Mouse (Mus musculus) thymus, postnatal 10 days (tissue): ENCODE measurements at regions not wholly inside any gene's neighbourhood (a gene's known extent, or its start where the extent isn't known, plus 50 kb on each side); places are given as distances from the start of the nearest gene placed in this dataset.
"Not testable (repeated sequence)": the region's sequence is repeated elsewhere in the genome, so short reads cannot be mapped to it uniquely, and the experiment has no call there.

Experiments
- DNase-seq, 2 experiments: peaks; one replicate each; pipeline ENCODE4 v3.0.0; 2021; ENCODE audit warnings: low spot score in 2 of 2

DNA sequence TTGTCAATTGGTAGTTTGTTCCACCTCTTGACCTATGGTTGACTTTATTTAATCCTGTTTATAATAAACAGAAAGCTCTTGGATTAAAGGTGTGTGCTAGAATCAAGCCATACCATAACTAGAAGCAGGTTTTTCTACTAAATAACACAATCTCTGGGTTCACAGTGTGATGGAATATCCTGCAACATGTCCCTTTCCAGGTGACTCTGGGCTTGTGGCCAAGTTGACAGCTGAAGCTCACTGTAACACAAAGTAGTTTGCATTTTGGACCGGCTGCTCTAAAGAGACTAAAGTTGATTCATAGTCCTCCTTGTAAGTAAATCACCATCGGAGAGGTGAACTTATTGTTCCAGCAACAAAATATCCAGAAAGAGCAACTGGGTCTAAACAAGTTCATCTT lies 149.3 kb upstream of the Kctd3 start:
- DNase-seq, result no peak

DNA sequence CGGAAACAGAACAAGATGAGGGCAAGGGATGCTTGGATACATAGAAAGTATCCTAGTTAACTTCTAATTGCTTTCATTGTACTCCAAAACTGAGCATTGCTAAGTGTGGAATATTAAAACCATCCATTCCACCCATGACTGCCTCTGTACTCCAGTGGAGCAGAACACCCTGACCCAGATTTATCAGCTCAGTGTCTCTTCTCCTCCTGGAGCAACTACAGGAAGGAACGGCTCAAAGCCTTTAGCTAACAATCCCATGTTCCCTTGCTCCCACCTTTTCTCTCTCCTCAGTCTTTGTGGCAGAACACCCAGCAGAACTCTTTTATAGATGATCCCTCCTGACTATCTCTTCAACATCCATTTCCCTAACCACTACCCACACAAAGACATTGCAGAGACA lies 146.7 kb upstream of the Kctd3 start:
- no peak for DNase-seq

DNA sequence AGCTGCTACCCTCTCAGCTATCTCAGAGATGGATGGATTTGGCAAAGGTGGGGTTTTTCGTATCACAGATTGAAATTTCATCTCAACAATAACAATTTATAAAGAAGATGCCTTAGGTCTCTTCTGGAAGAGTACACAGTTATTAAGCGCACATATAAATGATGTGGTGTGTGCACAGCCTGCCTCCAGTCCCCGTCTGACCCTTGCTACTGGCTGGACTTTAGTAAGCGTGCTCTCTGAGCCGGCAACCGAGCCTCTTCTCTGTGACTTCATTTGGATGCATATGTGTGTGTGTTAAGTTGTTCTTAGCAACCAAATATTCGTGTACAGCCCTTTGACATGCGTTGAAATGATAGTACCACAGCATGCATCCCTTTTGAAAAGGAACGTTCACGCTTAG lies 145.5 kb upstream of the Kctd3 start:
- DNase-seq, result no peak

DNA sequence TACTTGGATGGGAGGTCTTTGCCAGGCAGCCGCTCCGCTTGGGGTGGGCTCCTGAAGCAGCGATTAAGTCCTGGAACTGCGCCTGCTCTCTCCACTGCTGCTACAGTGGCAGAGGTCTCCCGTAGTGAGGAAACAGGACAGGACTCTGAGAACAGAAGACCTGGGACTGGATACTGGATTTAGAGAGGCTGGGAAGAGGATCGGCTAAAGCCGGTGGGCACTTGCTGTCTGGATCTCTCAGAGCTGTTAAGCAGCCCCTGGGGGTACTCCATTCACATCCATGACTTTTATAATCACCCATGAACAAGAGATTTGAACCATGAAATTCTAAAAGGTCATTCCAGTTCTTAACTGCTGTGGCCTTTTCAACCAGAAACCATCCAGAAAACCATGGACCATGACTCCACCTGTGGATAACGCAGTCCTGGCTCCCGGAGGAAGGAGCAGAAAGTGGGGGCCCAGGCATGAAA lies 135.4 kb upstream of the Kctd3 start:
- no peak for DNase-seq

DNA sequence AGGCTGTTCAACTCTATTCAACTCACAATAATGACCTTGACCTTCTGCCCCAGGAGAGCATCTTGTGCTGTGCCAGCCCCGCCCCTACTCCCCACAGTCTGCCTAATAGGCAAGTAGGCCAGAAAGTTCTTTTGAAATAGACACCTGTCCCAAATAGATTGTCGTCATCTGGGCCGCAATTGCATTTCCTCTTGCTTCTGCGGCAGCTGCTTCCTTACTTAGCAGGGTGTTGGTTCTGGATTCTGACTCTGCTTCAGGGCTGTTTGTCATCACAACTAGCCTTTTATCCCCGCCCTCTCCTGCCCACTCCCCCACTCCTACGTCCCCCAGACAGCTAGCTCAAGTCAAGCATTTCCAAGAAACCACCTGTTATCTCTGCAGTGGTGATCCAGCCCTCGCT lies 134.9 kb upstream of the Kctd3 start:
- no peak for DNase-seq

DNA sequence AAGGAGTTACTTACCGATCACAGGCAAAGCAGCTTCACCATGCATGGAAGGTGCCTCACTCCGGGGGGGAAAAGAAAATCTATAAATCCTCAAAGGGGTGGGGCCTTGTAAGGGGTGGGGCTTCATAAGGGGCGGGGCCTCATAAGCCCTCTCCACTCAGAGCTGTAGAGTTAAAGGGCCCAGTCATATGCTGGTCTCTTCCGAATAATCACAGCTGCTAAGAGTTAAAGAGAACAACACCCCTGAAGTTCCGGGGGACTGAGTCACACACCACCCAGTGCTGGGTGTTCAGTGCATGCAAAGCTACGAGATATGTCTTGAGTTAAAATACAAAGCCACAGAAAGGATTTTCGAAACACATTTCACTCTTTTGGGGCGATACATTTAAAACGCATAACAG lies 134.1 kb upstream of the Kctd3 start:
- no peak for DNase-seq

DNA sequence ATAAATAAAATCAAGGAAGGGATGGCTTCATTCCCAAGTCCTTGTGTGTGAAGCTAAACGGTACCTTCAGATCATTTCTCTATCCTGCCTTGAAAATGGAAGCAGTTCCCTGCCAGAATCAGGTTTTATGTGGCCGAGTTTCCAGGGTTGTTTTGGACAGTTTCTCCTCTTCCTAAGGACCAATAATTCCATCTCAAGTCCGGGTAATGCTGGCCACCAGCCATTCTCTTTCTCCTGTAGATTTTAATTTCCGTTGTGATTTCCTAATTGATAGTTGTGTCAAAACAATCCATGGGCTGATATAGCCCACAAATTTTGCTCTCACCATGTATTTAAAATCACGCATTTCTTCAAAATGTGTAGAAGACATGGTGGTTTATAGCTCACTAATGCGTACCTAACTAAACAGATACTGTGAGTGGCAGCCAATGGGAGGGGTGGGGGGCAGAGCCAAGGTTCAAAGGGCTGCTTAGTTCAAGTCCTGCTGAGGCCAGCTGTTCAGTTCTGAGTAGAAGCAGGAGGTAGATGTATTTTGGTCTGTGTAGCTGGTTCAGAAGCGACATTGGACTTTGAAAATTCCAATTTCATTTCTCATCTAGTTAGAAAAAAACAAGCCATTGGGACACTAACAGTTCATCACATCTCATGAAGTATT lies 129.2 kb upstream of the Kctd3 start:
- no peak for DNase-seq

DNA sequence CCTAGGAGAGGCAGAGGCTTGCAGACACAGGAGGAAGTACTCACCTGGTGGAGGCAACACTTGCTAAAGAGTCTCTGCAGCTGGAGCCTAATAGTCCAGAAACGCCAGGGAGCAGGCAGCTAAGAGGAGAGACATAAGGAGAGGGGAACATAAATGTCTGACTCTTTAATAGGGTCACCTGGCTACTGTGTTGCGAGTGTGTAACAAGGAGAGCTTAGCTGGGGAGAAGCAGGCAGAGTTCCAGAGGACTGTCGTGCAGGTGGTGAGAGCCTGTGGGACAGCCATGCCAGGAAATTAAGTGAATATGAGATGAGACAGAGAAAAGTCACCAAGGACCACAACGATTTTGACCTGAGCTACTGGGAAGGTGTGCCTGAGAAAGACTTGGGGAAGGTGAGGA lies 128.2 kb upstream of the Kctd3 start:
- DNase-seq, result no peak

DNA sequence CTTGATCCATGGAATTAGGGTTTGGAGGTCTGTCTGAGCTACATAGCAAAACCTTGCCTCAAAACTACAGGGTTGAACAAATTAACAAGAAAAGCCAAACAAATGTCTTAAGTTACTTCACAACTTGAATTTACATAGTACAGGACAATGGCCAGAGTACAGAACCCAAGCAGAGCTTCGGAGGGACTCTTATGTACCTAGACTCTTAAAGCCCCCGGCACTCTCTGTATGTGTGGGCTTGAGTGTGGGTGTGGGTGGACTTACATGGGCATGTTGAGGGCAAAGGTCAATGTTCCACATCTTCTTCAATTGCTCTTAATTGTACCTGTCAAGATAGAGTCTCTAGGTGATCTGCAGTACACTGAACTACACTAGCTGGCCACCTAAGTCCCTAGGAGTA lies 121.1 kb upstream of the Kctd3 start:
- DNase-seq, result no peak

DNA sequence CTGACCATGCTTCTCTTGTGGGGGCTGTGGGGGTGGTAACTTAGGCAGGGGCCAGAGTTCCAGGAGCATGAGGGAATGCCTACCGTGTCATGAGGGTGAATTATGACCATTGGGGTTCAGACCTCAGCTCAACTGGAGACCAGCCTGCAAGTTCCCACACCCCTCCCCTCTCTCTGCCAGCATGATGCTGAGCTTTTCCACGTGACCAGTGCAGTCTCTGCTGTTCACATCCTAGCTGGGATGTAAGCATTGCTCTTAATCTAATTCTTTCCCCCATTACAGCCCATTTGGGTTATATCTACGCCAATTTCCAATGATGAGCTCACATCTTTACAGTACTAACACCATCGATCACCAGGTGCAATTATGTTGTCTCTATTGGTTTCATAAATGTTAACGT lies 120.6 kb upstream of the Kctd3 start:
- not testable (repeated sequence) for DNase-seq

DNA sequence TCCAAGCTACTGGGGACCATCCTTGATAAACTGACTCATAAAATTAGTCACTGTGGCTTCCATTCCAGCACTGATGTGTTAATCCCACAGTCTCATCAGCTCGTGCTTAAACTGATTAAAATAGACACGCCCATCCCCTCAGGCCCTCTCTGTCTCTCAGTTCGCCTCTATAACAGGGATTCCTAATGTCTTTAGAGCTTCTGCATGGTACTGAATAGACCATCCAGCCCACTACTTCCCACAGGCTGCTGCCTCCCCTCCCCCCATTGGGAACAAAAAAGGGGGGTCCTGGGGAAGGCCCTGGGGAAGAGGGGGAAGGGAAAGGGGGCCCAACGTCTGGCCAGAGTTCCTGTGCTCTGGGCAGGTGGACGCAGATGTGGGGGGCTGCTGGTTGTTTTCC lies 119.7 kb upstream of the Kctd3 start:
- no peak for DNase-seq

DNA sequence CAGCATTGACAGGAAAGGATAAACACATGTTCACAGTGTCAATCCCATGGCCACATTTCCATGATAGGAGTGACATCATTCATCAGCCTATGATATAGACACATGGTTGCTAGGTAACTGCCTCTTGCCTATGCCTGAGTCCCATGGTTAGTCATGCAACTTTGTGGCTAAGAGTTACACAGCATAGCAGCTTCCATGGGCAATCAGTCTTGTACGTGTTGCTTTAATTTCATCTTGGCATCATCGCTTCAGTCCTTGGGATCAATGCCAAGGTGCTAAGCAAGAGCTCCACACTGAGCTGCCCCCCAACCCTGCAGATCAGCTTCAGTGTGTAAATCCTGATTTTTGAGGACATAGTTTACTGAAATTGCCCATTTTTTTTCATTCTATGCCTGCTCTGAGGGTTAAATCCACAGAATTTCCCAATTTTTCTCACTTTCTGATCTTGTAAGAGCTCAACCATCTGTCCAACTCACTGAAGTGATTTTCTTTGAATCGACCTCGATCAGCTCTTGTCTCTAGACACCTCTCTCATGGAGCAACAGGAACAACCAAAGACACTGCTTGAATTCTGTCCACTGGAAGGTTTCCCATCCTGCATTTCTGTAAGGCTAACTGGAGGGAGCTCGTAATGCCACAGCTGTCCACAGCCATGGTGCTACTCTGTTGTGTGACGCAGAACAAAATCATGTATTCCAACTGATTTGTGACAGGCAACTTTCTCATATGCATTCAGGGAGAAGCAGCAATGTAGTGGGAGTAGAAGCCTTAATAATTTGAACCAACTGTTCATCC lies 112.5 kb upstream of the Kctd3 start:
- no peak for DNase-seq

DNA sequence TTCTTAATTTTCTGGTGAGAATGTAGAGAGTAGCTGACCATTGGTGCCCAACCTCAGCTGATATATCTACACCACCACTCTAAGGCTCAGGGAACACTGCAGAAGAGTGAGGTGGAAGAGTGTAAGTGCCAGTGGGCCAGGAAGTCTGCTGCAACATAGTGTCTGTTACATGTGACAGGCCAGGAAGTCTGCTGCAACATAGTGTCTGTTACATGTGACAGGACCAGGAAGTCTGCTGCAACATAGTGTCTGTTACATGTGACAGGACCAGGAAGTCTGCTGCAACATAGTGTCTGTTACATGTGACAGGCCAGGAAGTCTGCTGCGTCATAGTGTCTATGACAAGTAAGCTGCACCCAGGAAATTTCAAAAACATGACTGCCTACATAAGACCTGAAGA lies 111.4 kb upstream of the Kctd3 start:
- DNase-seq, result not testable (repeated sequence)

DNA sequence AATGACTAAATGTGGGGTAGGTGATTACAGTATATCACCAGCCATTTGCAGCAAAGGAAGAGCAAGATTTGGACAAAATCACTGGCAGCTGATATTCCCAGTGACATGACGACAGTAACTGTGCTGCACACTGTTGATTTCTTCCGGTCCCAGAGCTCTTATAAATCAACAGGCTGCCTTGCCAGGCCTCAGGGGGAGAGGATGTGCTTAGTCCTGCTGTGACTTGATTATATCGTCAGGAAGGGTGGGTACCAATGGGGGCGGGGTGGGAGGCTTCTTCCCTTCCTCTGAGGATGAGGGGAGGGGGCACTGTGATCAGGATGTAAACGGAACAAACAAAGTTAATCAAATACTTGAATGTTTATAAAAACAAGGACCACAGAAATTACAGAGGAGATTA lies 110.9 kb upstream of the Kctd3 start:
- DNase-seq, result no peak

DNA sequence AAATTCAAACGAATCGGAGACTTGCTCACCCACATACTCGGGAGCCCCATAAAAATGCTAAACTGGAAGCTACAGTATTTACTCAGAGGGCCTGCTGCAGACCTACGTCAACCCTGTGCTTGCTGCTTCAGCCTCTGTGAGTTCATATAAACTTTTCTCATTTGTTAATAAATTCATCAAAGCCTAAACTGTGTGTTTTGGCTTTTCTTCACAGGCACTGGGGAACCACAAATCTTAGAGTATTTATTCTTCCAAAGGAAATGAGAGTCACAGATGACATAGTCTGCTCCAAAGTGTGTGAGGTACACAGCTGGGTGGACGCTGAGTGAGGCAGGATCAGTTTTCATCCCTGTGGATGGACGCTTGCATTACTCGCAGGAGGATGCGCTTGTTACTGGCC lies 108.3 kb upstream of the Kctd3 start:
- DNase-seq, result no peak

DNA sequence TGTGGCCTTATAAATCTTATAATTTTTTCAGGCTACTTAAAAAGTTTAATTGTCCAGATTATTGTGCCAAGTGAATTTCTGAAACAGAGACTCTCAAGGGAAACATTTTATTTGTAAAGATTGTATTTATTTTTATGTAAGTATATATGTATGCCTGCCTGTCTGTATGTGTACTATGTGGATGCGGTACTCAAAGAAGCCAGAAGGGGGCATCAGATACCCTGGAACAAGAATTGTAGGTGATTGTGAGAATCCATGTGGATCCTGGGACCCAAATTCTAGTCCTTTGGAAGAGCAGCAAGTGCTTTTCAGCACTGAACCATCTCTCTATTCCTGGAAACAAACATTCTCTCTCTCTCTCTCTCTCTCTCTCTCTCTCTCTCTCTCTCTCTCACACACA lies 107.6 kb upstream of the Kctd3 start:
- no peak for DNase-seq

DNA sequence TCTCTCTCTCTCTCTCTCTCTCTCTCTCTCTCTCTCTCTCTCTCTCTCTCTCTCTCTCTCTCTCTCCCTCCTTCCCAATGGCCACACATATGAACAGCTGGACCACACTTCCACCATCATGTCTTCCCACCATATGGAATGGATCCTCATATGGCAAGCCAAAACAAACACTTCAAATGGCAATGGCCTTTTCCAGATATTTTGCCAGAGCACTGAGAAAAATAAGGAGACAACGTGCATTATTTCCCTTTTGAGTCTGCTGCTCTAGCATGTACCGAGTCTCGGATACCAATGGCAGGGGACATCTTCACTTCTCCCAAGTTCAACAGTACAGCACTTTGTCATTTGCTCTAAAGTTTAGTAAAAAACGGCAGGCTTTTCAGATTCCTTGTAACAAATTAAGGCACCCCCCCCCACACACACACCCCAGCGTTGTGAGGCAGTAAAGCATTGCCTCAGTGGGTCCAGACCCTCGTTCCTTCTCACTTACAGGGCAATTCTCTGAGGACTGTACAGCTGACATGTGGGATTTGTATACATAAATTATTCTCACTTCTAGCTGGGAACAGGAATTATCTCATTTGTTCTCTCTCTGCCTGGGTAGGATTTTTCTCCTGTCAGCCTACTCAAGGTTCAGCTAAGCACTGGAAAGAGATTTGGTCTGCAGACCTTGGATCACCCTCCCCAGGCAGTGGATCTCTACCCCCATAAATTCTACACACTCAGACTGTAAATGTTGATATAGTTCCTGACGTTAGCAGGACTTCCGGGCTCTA lies 100.8 kb upstream of the Kctd3 start:
- DNase-seq, result no peak

DNA sequence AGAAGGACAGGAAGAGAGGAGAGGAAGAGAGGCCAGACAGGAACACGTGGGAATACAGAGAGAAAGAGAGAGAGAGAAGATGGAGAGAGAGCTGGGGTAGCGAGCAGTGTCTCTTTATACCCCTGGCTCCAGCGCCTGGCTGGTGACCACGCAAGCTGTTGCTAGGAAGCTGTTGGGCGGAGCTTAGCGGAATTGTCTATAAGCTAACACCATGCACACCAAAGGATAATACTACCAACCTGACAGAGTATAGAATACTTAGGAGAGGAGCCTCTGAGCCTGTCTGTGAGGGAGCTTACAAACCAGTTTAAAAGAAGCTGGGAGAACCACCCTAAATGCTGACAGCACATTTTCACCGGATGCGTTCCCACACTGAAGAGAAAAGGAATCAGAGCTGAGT lies 100.2 kb upstream of the Kctd3 start:
- no peak for DNase-seq

DNA sequence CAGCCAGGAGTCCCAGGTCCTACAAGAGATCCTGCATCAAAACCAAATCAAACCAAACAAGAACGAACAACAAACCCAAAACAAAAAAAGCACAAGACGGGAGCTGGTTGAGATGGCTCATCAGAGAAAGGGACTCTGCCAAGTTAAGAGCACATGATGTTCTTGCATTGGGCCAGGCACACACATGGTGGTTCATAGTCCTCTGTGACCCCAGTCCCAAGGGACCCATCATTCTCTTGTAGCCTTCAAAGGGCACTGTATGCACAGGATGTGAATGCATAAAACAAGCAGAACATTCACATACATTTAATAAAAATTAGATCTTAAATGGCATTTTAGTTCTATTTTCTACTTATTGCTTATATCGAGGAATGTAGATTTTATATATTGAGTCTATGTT lies 99.5 kb upstream of the Kctd3 start:
- no peak for DNase-seq

DNA sequence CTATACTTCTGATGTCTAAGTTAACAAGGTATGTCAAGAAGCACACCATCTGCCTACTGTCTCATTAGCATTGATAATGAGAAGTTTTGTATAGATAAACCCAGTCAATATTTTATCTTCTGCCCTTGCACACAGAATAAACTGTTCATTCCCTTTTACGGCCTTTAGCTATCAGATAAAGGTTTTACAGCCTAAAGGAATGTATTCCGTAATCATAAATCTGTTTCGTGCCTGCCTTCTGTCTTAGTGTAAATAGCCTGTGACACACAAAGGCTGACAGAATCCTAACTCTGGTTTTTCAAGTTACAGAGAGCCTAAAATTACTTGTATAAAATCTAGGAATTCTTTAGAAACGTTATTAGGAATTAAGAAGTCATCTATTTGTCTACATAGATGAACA lies 97.6 kb upstream of the Kctd3 start:
- DNase-seq, result no peak

DNA sequence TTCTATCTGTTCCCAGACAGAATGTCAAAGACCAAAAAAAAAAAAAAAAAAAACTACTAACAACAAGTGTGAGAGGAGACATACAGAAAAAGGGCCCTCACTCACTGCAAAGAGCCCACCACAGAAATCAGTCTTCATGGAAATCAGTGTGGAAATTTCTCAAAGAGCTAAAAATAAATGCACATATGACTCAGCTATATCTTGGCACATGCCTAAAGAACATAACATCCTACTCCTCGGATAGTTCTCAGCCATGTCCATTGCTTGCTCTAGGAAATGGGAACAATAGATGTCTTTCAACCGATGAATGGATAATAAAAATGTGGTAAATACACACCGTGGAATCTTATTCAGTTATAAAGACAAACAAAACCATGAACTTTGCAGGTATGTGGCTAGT lies 95.1 kb upstream of the Kctd3 start:
- no peak for DNase-seq

DNA sequence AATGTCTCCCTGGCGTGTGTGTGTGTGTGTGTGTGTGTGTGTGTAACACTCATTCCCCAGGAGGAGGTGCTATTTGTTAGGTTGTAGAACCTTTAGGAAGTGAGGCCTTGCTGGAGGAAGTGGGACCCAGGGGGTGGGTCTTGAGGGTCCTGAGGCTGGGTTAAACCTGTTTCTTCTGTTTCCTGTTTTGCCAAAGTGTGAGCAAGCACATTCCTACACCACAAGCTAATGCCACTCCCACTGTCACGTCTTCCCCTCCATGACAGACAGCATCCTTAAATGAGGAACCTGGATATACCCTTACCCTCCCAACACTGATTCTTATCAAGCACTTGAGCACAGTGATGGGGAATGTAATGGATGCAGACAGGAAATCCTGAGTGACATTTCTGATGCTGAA lies 91.5 kb upstream of the Kctd3 start:
- DNase-seq, result no peak

DNA sequence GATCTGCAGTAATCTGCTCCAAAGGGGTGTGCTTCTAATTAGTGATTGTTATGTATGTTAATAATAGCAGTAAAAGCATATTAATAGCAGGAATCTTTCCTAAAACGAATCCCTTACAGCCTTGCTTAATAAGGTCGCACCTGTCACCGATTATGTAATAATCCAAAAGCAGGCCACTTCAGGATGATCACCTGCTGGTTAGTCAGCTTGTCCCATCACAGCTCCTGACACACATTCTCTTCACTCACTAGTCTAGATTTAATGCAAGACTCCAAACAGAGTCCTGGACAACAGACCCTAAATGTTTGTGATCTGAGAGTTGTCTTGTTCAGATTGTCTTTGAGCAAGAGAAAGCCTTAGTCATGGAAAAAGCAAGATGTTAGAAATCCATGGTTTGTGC lies 85.2 kb upstream of the Kctd3 start:
- DNase-seq, result no peak
